Mouse (Mus musculus) intestine, postnatal 0 days (tissue): ENCODE results near the gene Gm9999. TPM values are rescaled to one million over a fixed set of nuclear protein-coding genes. Genes with fewer than 3 reads are reported as not detected.

Experiments used
- ATAC-seq: fragments of 200-750 bp; cut with Nextera tagmentation; 2 replicates; pipeline ENCODE4 v1.8.0; 2017; ENCODE audit warnings: mild to moderate bottlenecking, moderate TSS enrichment, moderate library complexity
- H3K27ac ChIP-seq: fragments of 300-500 bp; sonication (generic); 2 replicates; pipeline ENCODE4 v1.5.1; 2014; ENCODE audit warnings: mild to moderate bottlenecking, low read depth, low read length, moderate library complexity
- H3K27me3 ChIP-seq: fragments of 300-500 bp; sonication (generic); replicated peaks from 2 replicates; pipeline ENCODE4 v1.6.1; 2014; ENCODE audit warnings: low read length, mixed read lengths; ENCODE audit not compliant: control insufficient read depth, insufficient read depth
- H3K36me3 ChIP-seq: fragments of 300-500 bp; sonication (generic); 2 replicates; pipeline ENCODE4 v1.6.1; 2014; ENCODE audit warnings: mild to moderate bottlenecking, moderate library complexity; ENCODE audit not compliant: control insufficient read depth, insufficient read depth
- H3K4me1 ChIP-seq: fragments of 300-500 bp; sonication (generic); replicated peaks from 2 replicates; pipeline ENCODE4 v1.6.1; 2014; ENCODE audit warnings: antibody characterized with exemption, low read length, mixed read lengths; ENCODE audit not compliant: control insufficient read depth, insufficient read depth
- H3K4me2 ChIP-seq: fragments of 300-500 bp; sonication (generic); replicated peaks from 2 replicates; pipeline ENCODE4 v1.6.1; 2014; ENCODE audit warnings: low read depth, mild to moderate bottlenecking, moderate library complexity
- H3K4me3 ChIP-seq: fragments of 300-500 bp; sonication (generic); 2 replicates; pipeline ENCODE4 v1.5.1; 2014; ENCODE audit warnings: low read depth, low read length
- H3K9ac ChIP-seq: fragments of 300-500 bp; sonication (generic); 2 replicates; pipeline ENCODE4 v1.6.1; 2014; ENCODE audit warnings: mild to moderate bottlenecking, low read depth, low read length
- H3K9me3 ChIP-seq: fragments of 300-500 bp; sonication (generic); 2 replicates; pipeline ENCODE4 v1.6.1; 2016; ENCODE audit warnings: mixed run types; ENCODE audit not compliant: control insufficient read depth
- CTCF ChIP-seq: sonication (generic); IDR thresholded peaks from 2 replicates; pipeline ENCODE4 v1.5.1; 2016; ENCODE audit warnings: low read depth, mild to moderate bottlenecking, control low read depth, antibody characterized with exemption, moderate library complexity
- WGBS: fragments of 180-500 bp; shearing (Covaris S2); extraction: QIAGEN DNeasy Blood & Tissue Kit; methylation state at CpG from one replicate; pipeline ENCODE4 v1.1.7; 2014; 5-methylcytosine and 5-hydroxymethylcytosine counted together
- polyA plus RNA-seq: library from polyadenylated mRNA; unstranded; fragments of >200 nt; fragmentation: Nextera tagmentation; extraction: Ambion mirVana; gene quantifications from 2 replicates; pipeline ENCODE4 v1.2.1, GENCODE M21; 2015

The Gm9999 gene
- polyA plus RNA-seq, 1 experiment from 2014 or later: not detected

GRCm38 (mm10) chr7:46997008-46997407 is 13.6 kb downstream of the Gm9999 start:
- peaks cover 65% of the 10 kb centered on the region for H3K36me3 ChIP-seq
- 92% methylated on average over 4 of the region's 4 CpGs for WGBS
- no peak for ATAC-seq

GRCm38 (mm10) chr7:46997644-46998395 is 14.4 kb downstream of the Gm9999 start:
- no peak overlapping the region for H3K9ac ChIP-seq
- 82% methylated on average over 21 of the region's 21 CpGs for WGBS
- no peak overlapping the region for H3K27ac ChIP-seq
- no peaks in the 10 kb centered on the region for H3K27me3 ChIP-seq
- H3K4me1 ChIP-seq: peaks cover 11% of the 10 kb centered on the region; the same call in 1 of the 2 replicates
- H3K36me3 ChIP-seq: peaks cover 59% of the 10 kb centered on the region
- no peaks in the 10 kb centered on the region for H3K9me3 ChIP-seq
- no peak overlapping the region for H3K4me2 ChIP-seq
- no peak for ATAC-seq
- no peak overlapping the region for H3K4me3 ChIP-seq
- TF ChIP-seq CTCF: no peak

More at GRCm38 (mm10) chr7:46997008-46997407, 13.6 kb downstream of the Gm9999 start:
- TF ChIP-seq CTCF: no peak
- Histone ChIP-seq H3K9ac (no peak overlapping the region), H3K27me3 (no peaks in the 10 kb centered on the region), H3K4me1 (peaks cover 11% of the 10 kb centered on the region; the same call in 1 of the 2 replicates), H3K27ac (no peak overlapping the region), H3K4me2 (no peak overlapping the region), H3K9me3 (no peaks in the 10 kb centered on the region), H3K4me3 (no peak overlapping the region)

- Histone ChIP-seq H3K36me3 (peaks cover 48% of the 10 kb centered on the region), H3K4me3 (no peak overlapping the region)
- 64% methylated on average over 2 of the region's 2 CpGs for WGBS
Measured at GRCm38 (mm10) chr7:46998942-46999341, 15.6 kb downstream of the Gm9999 start.

DNA sequence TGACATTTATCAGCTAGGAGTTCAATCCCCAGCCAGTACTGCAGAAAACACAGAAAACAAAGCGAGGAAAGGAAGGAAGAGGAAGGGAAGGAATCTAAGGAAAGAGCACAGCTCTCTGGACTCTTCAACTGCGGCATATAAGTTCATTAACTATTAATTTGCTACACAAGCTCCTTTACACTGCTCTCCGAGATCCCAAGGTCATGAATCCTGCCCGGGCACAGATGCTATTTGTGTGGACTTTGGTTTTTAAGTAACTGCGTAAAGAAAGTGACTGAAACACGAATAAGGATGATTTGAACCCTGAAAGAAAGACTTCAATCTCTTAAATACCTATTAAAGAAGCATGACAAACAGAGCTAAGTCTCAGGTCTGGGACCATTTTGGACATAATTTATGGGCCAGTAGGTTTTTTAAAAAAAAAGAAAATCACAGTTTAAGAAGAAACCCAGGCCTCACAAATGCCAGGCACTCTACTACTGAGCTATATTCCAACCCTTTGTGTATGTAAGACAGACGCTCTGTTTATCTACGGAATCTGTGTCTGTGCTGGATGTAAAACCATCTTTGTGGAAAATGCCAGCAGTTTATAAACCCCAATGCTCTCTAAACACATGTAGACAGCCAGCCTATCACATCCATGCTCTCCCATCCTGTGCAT is 16.7 kb downstream of the Gm9999 start:
- H3K4me3 ChIP-seq: no peak overlapping the region
- no peak overlapping the region for H3K27ac ChIP-seq
- H3K9me3 ChIP-seq: no peaks in the 10 kb centered on the region
- no peak for ATAC-seq
- H3K27me3 ChIP-seq: no peaks in the 10 kb centered on the region
- no peak overlapping the region; the same call in 1 of the 2 replicates for H3K4me2 ChIP-seq
- H3K9ac ChIP-seq: 0 out of 2 replicates have a peak overlapping the region, but pooled peaks have one; percentile 22
- TF ChIP-seq CTCF: no peak
- WGBS: 25% methylated on average over 8 of the region's 8 CpGs
- peaks cover 36% of the 10 kb centered on the region for H3K36me3 ChIP-seq
- H3K4me1 ChIP-seq: peaks cover 11% of the 10 kb centered on the region; the same call in 1 of the 2 replicates

More at GRCm38 (mm10) chr7:46998942-46999341, 15.6 kb downstream of the Gm9999 start:
- Histone ChIP-seq H3K9ac (no peak overlapping the region), H3K4me1 (peaks cover 11% of the 10 kb centered on the region; the same call in 1 of the 2 replicates), H3K9me3 (no peaks in the 10 kb centered on the region), H3K4me2 (no peak overlapping the region), H3K27me3 (no peaks in the 10 kb centered on the region), H3K27ac (peak overlapping the region; percentile 50; the same call in 1 of the 2 replicates)
- TF ChIP-seq CTCF: no peak
- ATAC-seq: peak; percentile 68

DNA sequence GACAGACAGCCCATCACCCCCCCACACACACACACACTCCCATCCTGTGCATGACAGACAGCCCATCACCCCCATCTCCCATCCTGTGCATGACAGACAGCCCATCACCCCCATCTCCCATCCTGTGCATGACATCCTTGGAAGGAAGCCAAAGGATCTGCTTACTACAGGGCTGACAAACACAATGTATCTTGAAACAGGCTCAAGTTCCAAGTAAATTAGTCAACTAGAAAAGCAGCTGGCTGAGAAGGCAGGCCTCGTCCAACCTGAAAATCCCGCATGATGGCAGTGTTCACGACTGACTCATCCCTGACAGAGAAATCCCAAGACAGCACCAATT is 17.2 kb downstream of the Gm9999 start:
- H3K36me3 ChIP-seq: peaks cover 31% of the 10 kb centered on the region
- no peaks in the 10 kb centered on the region for H3K27me3 ChIP-seq
- peak; percentile 40; the same call in 1 of the 2 replicates for ATAC-seq
- peaks cover 11% of the 10 kb centered on the region; the same call in 1 of the 2 replicates for H3K4me1 ChIP-seq
- no peak overlapping the region for H3K4me3 ChIP-seq
- no peaks in the 10 kb centered on the region for H3K9me3 ChIP-seq
- 50% methylated on average over 3 of the region's 3 CpGs for WGBS
- TF ChIP-seq CTCF: no peak
- H3K4me2 ChIP-seq: no peak overlapping the region; the same call in 1 of the 2 replicates
- no peak overlapping the region for H3K27ac ChIP-seq
- H3K9ac ChIP-seq: 0 out of 2 replicates have a peak overlapping the region, but pooled peaks have one; percentile 22
